Mouse (Mus musculus) liver, postnatal 0 days (tissue): ENCODE data around the gene Lclat1.

Experiments
- CTCF ChIP-seq: sonication (generic); IDR thresholded peaks from 2 replicates; pipeline ENCODE4 v1.5.1; 2016; ENCODE audit warnings: antibody characterized with exemption, low read depth
- EP300 ChIP-seq: IDR thresholded peaks from 2 replicates; pipeline ENCODE4 v1.6.1; 2016; ENCODE audit warnings: antibody characterized with exemption, low read depth, mild to moderate bottlenecking

GRCm38 (mm10) chr17:73063781-73064180 is 44.0 kb upstream of the Lclat1 start:
- TF ChIP-seq CTCF = no peak
- no peak for TF ChIP-seq EP300
